Mouse (Mus musculus) small intestine, adult 2 months (tissue): ENCODE measurements around the gene Uroc1.

Experiments
- CTCF ChIP-seq: fragments of 200-500 bp; IDR thresholded peaks from 2 replicates; pipeline ENCODE4 v1.5.1; 2012; ENCODE audit warnings: low read depth, mild to moderate bottlenecking, control low read depth, inconsistent platforms, low read length, moderate library complexity, mixed read lengths; ENCODE audit not compliant: insufficient replicate concordance, insufficient read length; ENCODE audit errors: extremely low read depth
- POLR2A ChIP-seq: fragments of 200-500 bp; IDR thresholded peaks from 2 replicates; pipeline ENCODE4 v1.6.1; 2012; ENCODE audit warnings: low read depth, mild to moderate bottlenecking, control low read depth, inconsistent platforms, low read length, moderate library complexity

DNA sequence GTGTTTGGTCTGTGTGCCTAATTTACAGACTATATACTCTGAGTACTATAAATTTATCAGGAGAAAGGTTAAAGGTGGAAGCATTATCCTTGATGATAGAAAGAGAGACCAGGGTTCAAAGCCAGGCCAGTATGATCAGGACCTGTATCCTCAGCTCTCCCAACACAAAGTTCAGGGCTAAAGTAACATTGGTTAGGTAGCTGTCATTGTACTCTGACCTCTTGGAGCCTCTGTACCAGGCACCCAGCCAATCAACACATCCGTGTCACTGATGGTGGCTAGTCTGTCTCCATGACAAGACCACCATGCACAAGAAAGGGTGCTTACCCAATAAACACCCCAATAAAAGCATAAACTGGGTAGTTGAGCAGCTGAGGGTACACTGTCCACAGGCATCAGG, 77.9 kb downstream of the Uroc1 start:
- TF ChIP-seq CTCF (no peak), POLR2A (no peak)
